Mouse (Mus musculus) MEL (cell line): ENCODE results near the gene Calm3. TPM values are rescaled to one million over a fixed set of nuclear protein-coding genes. Genes with fewer than 3 reads are reported as not detected.

Experiments
- DNase-seq: peaks from one replicate; pipeline ENCODE4 v3.0.0; 2011; ENCODE audit warnings: low read depth, low spot score
- H3K27ac ChIP-seq: 2 replicates; pipeline ENCODE4 v1.5.1; 2012; ENCODE audit warnings: low read depth, mild to moderate bottlenecking, control low read depth, low read length, moderate library complexity; ENCODE audit not compliant: control insufficient read depth
- H3K27me3 ChIP-seq, 2 experiments: fragments of 150-350 bp in 1 of 2; sonication (generic) in 1 of 2; 2 replicates each; pipeline ENCODE4 v1.6.1; 2012; ENCODE audit warnings: low read length in 2 of 2, mild to moderate bottlenecking in 2 of 2, improper control_type of control experiment in 1 of 2, moderate library complexity in 1 of 2; ENCODE audit not compliant: insufficient read depth in 2 of 2, control insufficient read depth in 1 of 2
- H3K36me3 ChIP-seq, 2 experiments: 2 replicates each; pipeline ENCODE4 v1.6.1; 2012 to 2014; ENCODE audit warnings: low read length in 2 of 2, improper control_type of control experiment in 1 of 2, inconsistent platforms in 1 of 2, mild to moderate bottlenecking in 1 of 2; ENCODE audit not compliant: insufficient read depth in 2 of 2, control insufficient read depth in 1 of 2
- H3K4me1 ChIP-seq, 2 experiments: fragments of 150-350 bp in 1 of 2; sonication (generic) in 1 of 2; 2 replicates each; pipeline ENCODE4 v1.6.1; 2012; ENCODE audit warnings: low read length in 2 of 2, improper control_type of control experiment in 1 of 2, mild to moderate bottlenecking in 1 of 2; ENCODE audit not compliant: insufficient read depth in 2 of 2, control insufficient read depth in 1 of 2
- H3K4me3 ChIP-seq, 2 experiments: fragments of 150-350 bp in 1 of 2; sonication (generic) in 1 of 2; 2 replicates each; pipeline ENCODE4 v1.5.1; 2012; ENCODE audit warnings: low read depth in 2 of 2, low read length in 2 of 2, mild to moderate bottlenecking in 2 of 2, moderate library complexity in 2 of 2, control low read depth in 1 of 2, improper control_type of control experiment in 1 of 2; ENCODE audit not compliant: control insufficient read depth in 1 of 2, insufficient read depth in 1 of 2
- H3K79me2 ChIP-seq: 2 replicates; pipeline ENCODE4 v1.6.1; 2012; ENCODE audit warnings: mild to moderate bottlenecking, low read length, moderate library complexity; ENCODE audit not compliant: control insufficient read depth, poor library complexity, insufficient read depth
- H3K9ac ChIP-seq: 2 replicates; pipeline ENCODE4 v1.6.1; 2012; ENCODE audit warnings: low read depth, mild to moderate bottlenecking, control low read depth, low read length, moderate library complexity; ENCODE audit not compliant: control insufficient read depth, poor library complexity, severe bottlenecking
- H3K9me3 ChIP-seq: fragments of 150-350 bp; sonication (generic); replicated peaks from 2 replicates; pipeline ENCODE4 v1.6.1; 2012; ENCODE audit warnings: mild to moderate bottlenecking, low read length, improper control_type of control experiment, moderate library complexity; ENCODE audit not compliant: insufficient read depth
- BHLHE40 ChIP-seq: IDR thresholded peaks from 2 replicates; pipeline ENCODE4 v1.6.1; 2012; ENCODE audit warnings: low read depth, mild to moderate bottlenecking, inconsistent platforms, low read length, improper control_type of control experiment, borderline replicate concordance
- CHD2 ChIP-seq: IDR thresholded peaks from 2 replicates; pipeline ENCODE4 v1.6.1; 2011; ENCODE audit warnings: low read length, improper control_type of control experiment
- CTCF ChIP-seq, 3 experiments: IDR thresholded peaks in 2 of 3; conservative IDR thresholded peaks in 1 of 3; 2 replicates each; pipeline ENCODE4 v1.5.1; 2011 to 2012; ENCODE audit warnings: low read length in 3 of 3, low read depth in 2 of 3, mild to moderate bottlenecking in 2 of 3, improper control_type of control experiment in 1 of 3, inconsistent platforms in 1 of 3, mixed read lengths in 1 of 3, moderate library complexity in 1 of 3; ENCODE audit not compliant: control insufficient read depth in 1 of 3, insufficient read depth in 1 of 3, poor library complexity in 1 of 3, severe bottlenecking in 1 of 3
- E2F4 ChIP-seq: IDR thresholded peaks from 2 replicates; pipeline ENCODE4 v1.6.1; 2011; ENCODE audit warnings: low read depth, low read length, improper control_type of control experiment, borderline replicate concordance
- ELF1 ChIP-seq: IDR thresholded peaks from 2 replicates; pipeline ENCODE4 v1.6.1; 2014; ENCODE audit warnings: low read depth, mild to moderate bottlenecking, inconsistent platforms, low read length, improper control_type of control experiment, moderate library complexity
- EP300 ChIP-seq, 2 experiments: IDR thresholded peaks; 2 replicates each; pipeline ENCODE4 v1.6.1; 2011; ENCODE audit warnings: improper control_type of control experiment in 2 of 2, low read length in 2 of 2, low read depth in 1 of 2, mild to moderate bottlenecking in 1 of 2
- HCFC1 ChIP-seq: IDR thresholded peaks from 2 replicates; pipeline ENCODE4 v1.6.1; 2012; ENCODE audit warnings: low read depth, mild to moderate bottlenecking, inconsistent platforms, low read length, improper control_type of control experiment, moderate library complexity
- MAFK ChIP-seq: IDR thresholded peaks from 2 replicates; pipeline ENCODE4 v1.6.1; 2011; ENCODE audit warnings: low read depth, mild to moderate bottlenecking, low read length, improper control_type of control experiment, borderline replicate concordance
- MAX ChIP-seq: IDR thresholded peaks from 2 replicates; pipeline ENCODE4 v1.6.1; 2011; ENCODE audit warnings: low read length, improper control_type of control experiment
- MEF2A ChIP-seq: IDR thresholded peaks from 2 replicates; pipeline ENCODE4 v1.6.1; 2014; ENCODE audit warnings: low read depth, mild to moderate bottlenecking, inconsistent platforms, low read length, improper control_type of control experiment; ENCODE audit not compliant: poor library complexity, insufficient replicate concordance, severe bottlenecking; ENCODE audit errors: extremely low read depth
- MXI1 ChIP-seq: IDR thresholded peaks from 2 replicates; pipeline ENCODE4 v1.6.1; 2011; ENCODE audit warnings: mild to moderate bottlenecking, low read depth, low read length, improper control_type of control experiment
- MYB ChIP-seq: IDR thresholded peaks from 2 replicates; pipeline ENCODE4 v1.6.1; 2011; ENCODE audit warnings: mild to moderate bottlenecking, low read depth, low read length, improper control_type of control experiment
- MYC ChIP-seq: IDR thresholded peaks from 2 replicates; pipeline ENCODE4 v1.6.1; 2011; ENCODE audit warnings: low read depth, mild to moderate bottlenecking, low read length, improper control_type of control experiment, moderate library complexity
- NELFE ChIP-seq: IDR thresholded peaks from 2 replicates; pipeline ENCODE4 v1.6.1; 2011; ENCODE audit warnings: low read depth, low read length, improper control_type of control experiment
- NRF1 ChIP-seq: IDR thresholded peaks from 2 replicates; pipeline ENCODE4 v1.6.1; 2014; ENCODE audit warnings: low read depth, mild to moderate bottlenecking, inconsistent platforms, low read length, improper control_type of control experiment, moderate library complexity; ENCODE audit not compliant: poor library complexity, insufficient read depth, severe bottlenecking
- POLR2A ChIP-seq, 2 experiments: IDR thresholded peaks; 2 replicates each; pipeline ENCODE4 v1.6.1; 2011 to 2012; ENCODE audit warnings: low read length in 2 of 2, mild to moderate bottlenecking in 2 of 2, control low read depth in 1 of 2, improper control_type of control experiment in 1 of 2, low read depth in 1 of 2, moderate library complexity in 1 of 2; ENCODE audit not compliant: control insufficient read depth in 1 of 2, insufficient read depth in 1 of 2, poor library complexity in 1 of 2
- POLR2AphosphoS2 ChIP-seq: IDR thresholded peaks from 2 replicates; pipeline ENCODE4 v1.6.1; 2011; ENCODE audit warnings: low read length, improper control_type of control experiment
- SIN3A ChIP-seq: IDR thresholded peaks from 2 replicates; pipeline ENCODE4 v1.6.1; 2012; ENCODE audit warnings: low read length, improper control_type of control experiment, inconsistent platforms
- SMC3 ChIP-seq: IDR thresholded peaks from 2 replicates; pipeline ENCODE4 v1.6.1; 2011; ENCODE audit warnings: low read depth, low read length, improper control_type of control experiment
- TBP ChIP-seq: IDR thresholded peaks from 2 replicates; pipeline ENCODE4 v1.8.0; 2011; ENCODE audit warnings: low read depth, low read length, improper control_type of control experiment
- TCF12 ChIP-seq: IDR thresholded peaks from 2 replicates; pipeline ENCODE4 v1.6.1; 2014; ENCODE audit warnings: low read depth, mild to moderate bottlenecking, inconsistent platforms, low read length, improper control_type of control experiment, moderate library complexity
- UBTF ChIP-seq: IDR thresholded peaks from 2 replicates; pipeline ENCODE4 v1.6.1; 2012; ENCODE audit warnings: low read depth, mild to moderate bottlenecking, inconsistent platforms, low read length, improper control_type of control experiment, moderate library complexity, borderline replicate concordance; ENCODE audit not compliant: insufficient read depth
- USF1 ChIP-seq: IDR thresholded peaks from 2 replicates; pipeline ENCODE4 v1.6.1; 2014; ENCODE audit warnings: low read depth, mild to moderate bottlenecking, inconsistent platforms, low read length, improper control_type of control experiment, moderate library complexity
- USF2 ChIP-seq, 2 experiments: IDR thresholded peaks; 2 replicates each; pipeline ENCODE4 v1.6.1; 2011 to 2012; ENCODE audit warnings: improper control_type of control experiment in 2 of 2, low read length in 2 of 2, borderline replicate concordance in 1 of 2, inconsistent platforms in 1 of 2, low read depth in 1 of 2, mild to moderate bottlenecking in 1 of 2; ENCODE audit not compliant: insufficient read depth in 1 of 2
- ZC3H11A ChIP-seq: IDR thresholded peaks from 2 replicates; pipeline ENCODE4 v1.6.1; 2012; ENCODE audit warnings: low read depth, mild to moderate bottlenecking, inconsistent platforms, low read length, improper control_type of control experiment
- ZKSCAN1 ChIP-seq: IDR thresholded peaks from 2 replicates; pipeline ENCODE4 v1.6.1; 2012; ENCODE audit warnings: low read depth, mild to moderate bottlenecking, inconsistent platforms, low read length, improper control_type of control experiment, moderate library complexity
- ZNF384 ChIP-seq: IDR thresholded peaks from 2 replicates; pipeline ENCODE4 v1.6.1; 2012; ENCODE audit warnings: low read depth, mild to moderate bottlenecking, inconsistent platforms, low read length, improper control_type of control experiment
- polyA plus RNA-seq, 2 experiments: library from polyadenylated mRNA; stranded (reverse) in 1 of 2; unstranded in 1 of 2; fragments of >175 nt in 1 of 2; fragments of >200 nt in 1 of 2; gene quantifications; 2 replicates each; pipeline versions ENCODE4 v1.2.1 to v1.2.4; 2012; ENCODE audit warnings: low replicate concordance in 2 of 2, low read depth in 1 of 2; ENCODE audit not compliant: insufficient read length in 2 of 2, insufficient read depth in 1 of 2, missing spikeins in 1 of 2
- total RNA-seq: library from RNA; depleted of rRNA; stranded (reverse); fragments of 300-350 nt; gene quantifications from 2 replicates; pipeline ENCODE4 v1.2.3, GENCODE M21; 2012

Calm3 gene
- total and polyA plus RNA-seq, 3 experiments, result 482 to 1,030 (median 515) TPM

DNA sequence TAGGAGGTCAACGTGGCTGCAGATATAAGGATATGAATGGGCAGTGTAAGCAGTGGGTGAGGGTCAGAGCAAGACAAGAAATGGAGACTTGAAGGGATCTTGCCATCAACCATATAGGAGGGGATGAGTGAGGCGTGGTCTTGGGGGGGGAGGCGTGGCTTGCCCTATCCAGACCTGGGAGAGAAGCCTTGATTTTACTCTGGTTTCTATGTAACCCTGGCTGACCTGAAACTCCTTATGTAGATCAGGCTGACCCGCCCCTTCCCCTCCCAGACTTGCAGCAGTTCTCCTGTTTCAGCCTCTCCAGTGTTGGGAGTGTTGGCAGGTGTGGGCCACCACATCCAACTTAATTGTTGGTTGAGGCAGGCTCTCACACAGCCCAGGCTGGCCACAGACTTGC, 39.6 kb downstream of the Calm3 start:
- Histone ChIP-seq H3K4me3 (no peak overlapping the region), H3K9ac (no peak overlapping the region), H3K36me3 (no peaks in the 10 kb centered on the region), H3K79me2 (no peaks in the 10 kb centered on the region), H3K9me3 (no peaks in the 10 kb centered on the region), H3K4me1 (peaks cover 3 to 5% of the 10 kb centered on the region in 2 experiments; a peak in 2 of 4 replicates), H3K27ac (no peak overlapping the region), H3K27me3 (no peaks in the 10 kb centered on the region)
- no peak for DNase-seq
- TF ChIP-seq SMC3 (no peak), TBP (no peak), ELF1 (no peak), MXI1 (no peak), MEF2A (no peak), USF1 (no peak), E2F4 (no peak), MAX (no peak), POLR2AphosphoS2 (no peak), ZKSCAN1 (no peak), MYB (no peak), ZC3H11A (no peak), MYC (no peak), UBTF (no peak), NELFE (no peak), SIN3A (no peak), USF2 (IDR thresholded peaks at IDR 0.05; ENCODE audit: borderline replicate concordance in 1 of 2, insufficient read depth in 1 of 2, low read depth in 1 of 2, low read length in 2 of 2) (no peak), MAFK (no peak)

DNA sequence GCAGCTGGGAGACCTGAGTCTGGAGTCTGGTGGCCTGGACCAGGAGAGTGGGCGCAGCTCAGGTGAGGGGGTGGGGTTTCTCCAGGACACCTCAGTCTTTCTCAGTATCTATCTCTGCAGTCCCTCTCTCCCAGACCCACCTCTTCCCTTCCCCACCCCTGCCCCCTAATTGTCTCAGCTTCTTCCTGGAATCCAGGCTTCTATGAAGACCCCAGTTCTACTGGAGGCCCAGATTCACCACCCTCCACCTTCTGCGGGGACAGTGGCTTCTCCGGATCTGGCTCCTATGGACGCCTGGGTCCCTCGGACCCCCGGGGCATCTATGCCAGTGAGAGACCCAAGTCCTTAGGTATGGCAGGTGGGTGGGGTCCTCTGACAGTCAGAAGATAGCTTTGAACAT, 40.8 kb downstream of the Calm3 start:
- DNase-seq, result no peak
- Histone ChIP-seq H3K27ac (no peak overlapping the region), H3K9me3 (no peaks in the 10 kb centered on the region), H3K27me3 (no peaks in the 10 kb centered on the region), H3K9ac (no peak overlapping the region), H3K4me1 (peaks cover 3 to 5% of the 10 kb centered on the region in 2 experiments; a peak in 2 of 4 replicates), H3K36me3 (no peaks in the 10 kb centered on the region), H3K79me2 (no peaks in the 10 kb centered on the region), H3K4me3 (no peak overlapping the region)
- TF ChIP-seq ZNF384 (no peak), ZC3H11A (no peak), NRF1 (no peak), HCFC1 (no peak), CTCF (IDR thresholded peaks at IDR 0.05 in 2 of 3, conservative IDR thresholded peaks at IDR 0.05 in 1 of 3; ENCODE audit: control insufficient read depth in 1 of 3, insufficient read depth in 1 of 3, low read depth in 2 of 3, low read length in 3 of 3, poor library complexity in 1 of 3, severe bottlenecking in 1 of 3) (no peak), POLR2A (IDR thresholded peaks at IDR 0.05; ENCODE audit: control insufficient read depth in 1 of 2, insufficient read depth in 1 of 2, low read depth in 1 of 2, low read length in 2 of 2, poor library complexity in 1 of 2) (no peak), BHLHE40 (no peak), MYB (no peak), CHD2 (no peak), TBP (no peak), MXI1 (no peak), TCF12 (no peak), USF1 (no peak), EP300 (IDR thresholded peaks at IDR 0.05; ENCODE audit: low read depth in 1 of 2, low read length in 2 of 2) (no peak)
